Mouse (Mus musculus) testis, adult 2 months (tissue): ENCODE measurements at regions not wholly inside any gene's neighbourhood (a gene's known extent, or its start where the extent isn't known, plus 50 kb on each side); places are given as distances from the start of the nearest gene placed in this dataset.

Experiments
- H3K27ac ChIP-seq: fragments of 200-500 bp; 2 replicates; pipeline ENCODE4 v1.5.1; 2012; ENCODE audit warnings: low read depth, low read length; ENCODE audit not compliant: control insufficient read depth, insufficient read depth
- H3K27me3 ChIP-seq: fragments of 200-500 bp; 2 replicates; pipeline ENCODE4 v1.6.1; 2012; ENCODE audit warnings: mild to moderate bottlenecking, low read length, moderate library complexity; ENCODE audit not compliant: control insufficient read depth, insufficient read depth
- H3K36me3 ChIP-seq: fragments of 200-500 bp; 2 replicates; pipeline ENCODE4 v1.6.1; 2012; ENCODE audit warnings: mild to moderate bottlenecking, low read length; ENCODE audit not compliant: control insufficient read depth, insufficient read depth
- H3K4me1 ChIP-seq: fragments of 200-500 bp; 2 replicates; pipeline ENCODE4 v1.6.1; 2012; ENCODE audit warnings: low read length; ENCODE audit not compliant: control insufficient read depth, insufficient read depth
- H3K4me3 ChIP-seq: fragments of 200-500 bp; 2 replicates; pipeline ENCODE4 v1.5.1; 2012; ENCODE audit warnings: low read depth, mild to moderate bottlenecking, low read length, moderate library complexity, mixed read lengths; ENCODE audit not compliant: control insufficient read depth
- CTCF ChIP-seq: fragments of 200-500 bp; IDR thresholded peaks from 2 replicates; pipeline ENCODE4 v1.5.1; 2012; ENCODE audit warnings: low read depth, mild to moderate bottlenecking, inconsistent platforms, low read length, moderate library complexity; ENCODE audit not compliant: control insufficient read depth, insufficient read depth, insufficient replicate concordance
- POLR2A ChIP-seq: fragments of 200-500 bp; IDR thresholded peaks from 2 replicates; pipeline ENCODE4 v1.6.1; 2012; ENCODE audit warnings: low read depth, mild to moderate bottlenecking, inconsistent platforms, low read length, moderate library complexity; ENCODE audit not compliant: control insufficient read depth

DNA sequence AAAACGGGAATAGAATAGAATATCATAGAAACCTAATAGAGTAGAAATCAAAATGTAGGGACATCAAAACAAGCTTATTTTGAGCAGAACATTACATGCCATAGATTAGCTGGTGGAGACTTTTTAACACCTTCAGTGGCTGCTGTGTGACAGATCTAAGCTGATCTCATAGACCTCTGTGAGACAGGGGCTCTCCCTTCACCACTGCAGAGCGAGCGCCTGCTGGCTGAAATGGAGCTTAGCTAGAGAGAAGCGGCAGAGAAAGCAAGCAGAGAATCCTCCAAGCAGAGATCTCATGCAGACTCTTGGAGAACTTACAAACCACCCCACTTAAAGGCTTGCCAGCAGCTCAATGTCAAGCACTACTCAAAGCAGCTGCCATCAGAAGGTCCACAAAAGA lies 65.5 kb upstream of the H2afz start:
- Histone ChIP-seq H3K27ac (no peak overlapping the region), H3K36me3 (no peaks in the 10 kb centered on the region), H3K4me1 (no peaks in the 10 kb centered on the region), H3K27me3 (no peaks in the 10 kb centered on the region), H3K4me3 (no peak overlapping the region)
- no peak for TF ChIP-seq POLR2A
- TF ChIP-seq CTCF = no peak

DNA sequence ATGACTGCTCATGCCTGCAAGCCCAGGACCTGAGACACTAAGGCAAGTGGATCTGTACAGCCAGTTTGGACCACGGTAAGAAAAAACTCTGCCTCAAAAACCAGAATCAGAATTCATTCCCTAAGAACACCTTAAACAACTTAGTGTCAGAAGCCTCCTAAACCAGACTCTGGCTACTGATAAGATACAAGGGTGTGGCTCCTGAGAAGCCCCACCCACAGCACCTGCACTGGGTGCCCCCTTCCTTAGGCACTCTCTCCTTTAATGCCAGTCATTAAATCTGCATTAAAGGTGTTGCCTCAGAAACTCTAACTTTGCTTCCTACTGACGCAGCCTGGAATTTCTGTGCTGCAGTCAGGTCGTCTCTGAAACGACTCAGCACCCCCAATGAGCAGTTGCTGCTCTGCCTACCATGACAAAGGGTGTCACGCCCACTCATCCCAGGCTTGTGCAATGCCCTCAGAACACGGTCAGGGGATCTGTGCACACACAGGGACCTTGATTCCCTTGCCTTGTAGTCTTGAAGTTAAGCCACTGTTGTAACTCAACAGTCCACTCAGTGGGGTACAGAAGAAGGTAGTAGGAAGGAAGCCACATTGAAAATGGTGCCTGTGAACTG lies 62.8 kb upstream of the H2afz start:
- Histone ChIP-seq H3K4me3 (no peak overlapping the region), H3K36me3 (no peaks in the 10 kb centered on the region), H3K27me3 (no peaks in the 10 kb centered on the region), H3K4me1 (no peaks in the 10 kb centered on the region), H3K27ac (no peak overlapping the region)
- TF ChIP-seq CTCF (no peak), POLR2A (no peak)

DNA sequence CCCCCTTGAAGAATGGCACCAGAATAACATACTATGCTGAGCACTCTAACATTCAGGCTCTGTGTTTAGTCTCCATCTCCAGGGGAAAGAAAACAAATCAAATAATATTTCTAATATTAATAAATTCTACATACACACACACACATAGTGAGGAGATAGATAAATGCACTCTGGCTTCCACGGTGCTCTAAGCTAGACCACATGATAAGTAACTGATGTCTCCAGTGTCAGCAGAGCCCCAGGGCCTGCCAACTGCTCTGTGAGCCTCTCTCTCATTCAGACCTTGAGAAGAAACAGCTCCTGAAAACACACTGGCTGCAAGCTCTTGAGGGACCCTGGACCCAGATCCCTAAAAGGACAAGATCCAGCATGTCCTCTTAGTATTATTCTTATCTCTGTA lies 56.9 kb upstream of the H2afz start:
- Histone ChIP-seq H3K27me3 (no peaks in the 10 kb centered on the region), H3K4me3 (no peak overlapping the region), H3K4me1 (no peaks in the 10 kb centered on the region), H3K27ac (no peak overlapping the region), H3K36me3 (no peaks in the 10 kb centered on the region)
- TF ChIP-seq CTCF = no peak
- TF ChIP-seq POLR2A = no peak

DNA sequence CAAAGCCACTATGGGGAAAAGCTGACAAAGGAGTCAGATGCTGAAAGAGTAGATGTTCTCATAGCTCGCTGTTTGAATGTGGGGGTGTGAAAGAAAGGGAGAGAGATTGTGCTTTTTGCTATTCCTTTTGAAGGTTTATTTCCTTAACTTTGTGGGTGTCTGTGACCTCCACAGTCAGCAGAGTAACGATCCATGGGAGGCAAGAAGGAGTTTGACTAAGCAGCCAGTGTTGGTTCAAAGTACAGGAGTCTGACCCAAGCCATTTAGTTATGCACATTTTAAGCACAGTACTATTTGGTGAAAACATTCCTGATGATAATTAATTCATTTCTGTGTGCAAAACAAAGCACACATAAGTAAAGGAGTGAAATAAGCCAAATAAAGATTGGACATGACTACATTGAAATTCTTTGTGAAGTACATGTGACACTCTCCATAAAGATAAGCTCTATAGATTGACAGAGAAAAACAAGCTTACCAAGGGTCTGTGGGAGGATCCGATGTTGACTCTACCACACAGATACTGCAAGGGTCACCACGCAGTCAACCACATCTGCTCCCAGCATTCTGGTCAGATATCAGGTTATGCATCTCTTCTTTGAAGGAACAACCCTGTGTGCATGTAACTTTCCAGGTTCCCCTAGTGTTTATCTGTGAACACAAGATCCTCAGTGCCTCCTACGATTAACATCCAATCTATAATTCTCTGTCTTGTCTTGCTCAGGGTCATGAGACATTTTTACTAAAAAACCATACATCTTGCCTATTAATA lies 56.2 kb upstream of the H2afz start:
- Histone ChIP-seq H3K4me3 (no peak overlapping the region), H3K27me3 (no peaks in the 10 kb centered on the region), H3K36me3 (no peaks in the 10 kb centered on the region), H3K4me1 (no peaks in the 10 kb centered on the region), H3K27ac (no peak overlapping the region)
- TF ChIP-seq CTCF = no peak
- TF ChIP-seq POLR2A = no peak

DNA sequence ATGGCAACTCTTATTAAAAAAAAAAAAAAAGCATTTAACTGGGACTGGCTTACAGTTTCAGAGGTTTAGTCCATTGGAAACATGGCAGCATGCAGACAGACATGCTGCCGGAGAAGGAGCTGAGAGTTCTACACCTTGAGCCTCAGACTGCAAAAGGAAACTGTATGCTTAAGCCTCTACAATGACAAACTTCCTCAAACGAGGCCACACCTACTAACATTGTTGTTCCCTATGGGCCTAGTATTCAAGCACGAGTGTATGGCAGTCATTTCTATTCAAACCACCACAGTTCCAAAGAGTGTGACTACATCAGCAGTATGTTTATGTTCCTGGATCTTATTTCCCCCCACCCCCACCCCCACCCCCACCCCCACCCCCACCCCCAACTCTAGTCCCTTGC lies 54.2 kb upstream of the H2afz start:
- Histone ChIP-seq H3K27ac (no peak overlapping the region), H3K4me1 (no peaks in the 10 kb centered on the region), H3K27me3 (no peaks in the 10 kb centered on the region), H3K4me3 (no peak overlapping the region), H3K36me3 (no peaks in the 10 kb centered on the region)
- TF ChIP-seq CTCF (no peak), POLR2A (no peak)
